Mouse (Mus musculus) lung, adult 2 months (tissue): ENCODE results near the gene Fbl.

Experiments
- CTCF ChIP-seq: fragments of 200-500 bp; IDR thresholded peaks from 2 replicates; pipeline ENCODE4 v1.5.1; 2011; ENCODE audit warnings: mild to moderate bottlenecking, low read length, control low read depth; ENCODE audit not compliant: insufficient read depth
- POLR2A ChIP-seq: fragments of 200-500 bp; IDR thresholded peaks from 2 replicates; pipeline ENCODE4 v1.6.1; 2011; ENCODE audit warnings: low read depth, mild to moderate bottlenecking, control low read depth, low read length, borderline replicate concordance; ENCODE audit errors: extremely low read depth

DNA sequence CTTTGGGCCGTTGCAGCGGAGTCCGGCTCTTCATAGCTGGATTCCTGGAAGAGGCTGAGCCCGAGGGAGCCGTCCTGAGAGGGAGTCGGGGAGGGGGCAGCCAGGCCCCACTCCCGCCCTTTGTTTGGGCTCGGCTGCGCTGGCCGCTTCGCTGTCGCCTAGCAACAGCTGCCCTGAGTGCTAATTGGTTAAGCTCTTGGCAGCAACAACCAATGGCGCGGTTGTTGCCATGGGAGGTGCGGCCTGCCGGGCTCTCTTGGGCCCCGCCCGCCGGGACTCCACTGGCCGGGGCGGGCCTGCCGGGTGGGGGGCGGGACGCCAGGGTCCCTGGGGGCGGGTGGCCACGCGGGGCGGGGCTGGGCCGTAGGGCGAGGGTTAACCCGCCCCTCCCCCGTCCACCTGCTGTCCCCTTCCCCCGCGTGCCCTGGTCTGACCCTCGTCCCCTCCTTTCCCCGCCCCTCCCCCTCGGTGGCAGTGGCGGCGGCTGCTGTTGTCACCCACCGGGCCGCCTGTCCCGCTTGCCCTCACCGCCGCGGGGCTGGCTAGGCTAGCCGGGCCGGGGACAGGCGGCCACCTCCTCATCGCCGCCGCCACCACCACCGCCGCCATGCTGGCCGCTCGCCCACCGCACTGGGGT, 10.3 kb downstream of the Fbl start:
- no peak for TF ChIP-seq CTCF
- no peak; the same call in 1 of the 2 replicates for TF ChIP-seq POLR2A
